Comparison of ENCODE assay signal across 8 mouse cellular contexts in the genomic region with DNA sequence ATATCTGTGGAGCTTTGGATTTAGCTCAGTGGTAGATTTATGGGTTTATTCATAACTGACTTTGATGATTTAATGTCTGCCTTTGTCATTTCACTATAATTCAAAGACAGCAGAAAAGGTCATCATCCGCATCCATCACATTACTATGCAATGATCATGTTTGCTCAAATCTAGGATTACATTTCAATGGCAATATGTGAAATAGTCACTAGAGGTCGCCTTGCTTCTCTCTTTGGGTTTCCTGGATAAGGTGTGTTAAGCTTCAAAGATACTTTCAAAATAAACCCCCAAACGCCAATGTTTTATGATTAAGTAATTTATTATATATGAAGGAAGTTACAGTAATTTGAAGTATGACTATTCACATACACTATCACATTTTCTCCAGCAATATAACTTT. TPM values are rescaled to one million over a fixed set of nuclear protein-coding genes. Genes with fewer than 3 reads are reported as not detected.
A peak's percentile ranks its signal among the peaks of the same experiment; 100 is the strongest.
DNase-seq lines count a peak whose midpoint lies in the region; ATAC-seq and TF ChIP-seq lines count a peak whose summit lies in the region.

No protein-coding gene starts in this region.

- peaks cover 28% of the 10 kb centered on the region for H3K36me3 ChIP-seq in G1E (replicated peaks)
- peaks cover 6% of the 10 kb centered on the region; the same call in 1 of the 2 replicates for H3K36me3 ChIP-seq in forebrain, embryonic 13.5 days (ENCODE audit: poor library complexity, severe bottlenecking)

- H3K9me3 ChIP-seq in G1E (replicated peaks) = no peaks in the 10 kb centered on the region
- no peaks in the 10 kb centered on the region for H3K9me3 ChIP-seq in forebrain, embryonic 13.5 days (replicated peaks)

- H3K27ac ChIP-seq in left cerebral cortex, adult 2 months = no peak overlapping the region
- no peak overlapping the region for H3K27ac ChIP-seq in forebrain, embryonic 13.5 days

- no peaks in the 10 kb centered on the region for H3K27me3 ChIP-seq in G1E (ENCODE audit: insufficient read depth, low read length)
- no peaks in the 10 kb centered on the region for H3K27me3 ChIP-seq in forebrain, embryonic 13.5 days

- WGBS in forebrain, embryonic 13.5 days = 18% methylated on average over 3 of the region's 3 CpGs

- ATAC-seq in G1E (ENCODE audit: extremely low read depth, insufficient number of reproducible peaks, low FRiP score, poor library complexity, severe bottlenecking) = no peak
- ATAC-seq in forebrain, embryonic 13.5 days = no peak

- peak; percentile 51 for DNase-seq in cerebellum, adult 8-10 months
- DNase-seq in cerebellum, adult 11-12 months = no peak
- no peak for DNase-seq in left cerebral cortex, adult 2 months (ENCODE audit: extremely low spot score in 1 of 2, low spot score in 2 of 2)
- no peak for DNase-seq in left cerebral cortex, postnatal 36 days (ENCODE audit: low spot score in 2 of 2)
- DNase-seq in G1E (ENCODE audit: low spot score) = peak; percentile 15
- DNase-seq in fibroblast of lung, adult 2 months (ENCODE audit: low read depth) = peak; percentile 31
- DNase-seq in naive thymus-derived CD4-positive, alpha-beta T cell, adult 2 months (ENCODE audit: low read depth) = peak; percentile 83

- no peak overlapping the region for H3K4me3 ChIP-seq in left cerebral cortex, adult 2 months
- no peak overlapping the region for H3K4me3 ChIP-seq in G1E (ENCODE audit: low read depth, low read length)
- no peak overlapping the region for H3K4me3 ChIP-seq in forebrain, embryonic 13.5 days

- intact Hi-C loops in left cerebral cortex, adult 2 months (cut with DNase I) = loop anchor here (5.0 kb wide), 1 partner anchor 377 kb away; no protein-coding TSS in a partner anchor
- intact Hi-C loops in left cerebral cortex, postnatal 36 days (cut with DNase I) = loop anchor here (5.0 to 10.0 kb wide), 2 partner anchors 52 to 335 kb away; a partner anchor contains a TSS

- no peak overlapping the region for H3K4me2 ChIP-seq in forebrain, embryonic 13.5 days

- peak; percentile 92 for TF ChIP-seq CTCF in left cerebral cortex, adult 2 months (IDR thresholded peaks at IDR 0.05)
- peak; percentile 55; the same call in 1 of the 2 replicates for TF ChIP-seq CTCF in G1E (IDR thresholded peaks at IDR 0.05; ENCODE audit: low read depth, low read length)

- peaks cover 13% of the 10 kb centered on the region for H3K4me1 ChIP-seq in G1E (ENCODE audit: insufficient read depth, low read depth, low read length)
- H3K4me1 ChIP-seq in forebrain, embryonic 13.5 days = peaks cover 14% of the 10 kb centered on the region

- no peak overlapping the region for H3K9ac ChIP-seq in forebrain, embryonic 13.5 days

RNA-seq across cellular contexts. Expression of a gene that starts 3.5 kb away (rescaled TPM):
- total RNA-seq in left cerebral cortex, adult 2 months (2021) = 10 to 100 TPM; 18.7 to 20.9 TPM
- 10 to 100 TPM; 17.8 to 19.2 TPM for total RNA-seq in left cerebral cortex, postnatal 36 days (2021)
- 52.2 and 54.8 TPM in 2 replicates for total RNA-seq in G1E (2014; fragmentation: Nextera tagmentation)
- total RNA-seq in G1E (2017) = 53.4 TPM in 2 replicates
- 15.1 and 26.1 TPM in 2 replicates for polyA plus RNA-seq in G1E (2012)
- polyA plus RNA-seq in forebrain, embryonic 13.5 days (2015; fragmentation: Nextera tagmentation; extraction: Ambion mirVana) = 9.4 and 10.4 TPM in 2 replicates

RNA-seq across cellular contexts. Expression of a gene that starts 3.6 kb away (rescaled TPM):
- 10 to 100 TPM; 94.0 to 98.8 TPM for total RNA-seq in left cerebral cortex, adult 2 months (2021)
- total RNA-seq in left cerebral cortex, postnatal 36 days (2021) = 100 to 1,000 TPM in 1 of 2 experiments, 10 to 100 TPM in 1; 88.2 to 109 TPM
- total RNA-seq in G1E (2014; fragmentation: Nextera tagmentation) = 82.4 and 83.2 TPM in 2 replicates
- 68.4 and 76.6 TPM in 2 replicates for total RNA-seq in G1E (2017)
- 39.3 and 40.8 TPM in 2 replicates for polyA plus RNA-seq in G1E (2012)
- polyA plus RNA-seq in forebrain, embryonic 13.5 days (2015; fragmentation: Nextera tagmentation; extraction: Ambion mirVana) = 35.2 and 35.5 TPM in 2 replicates

Comparison
In these comparisons a context has a peak if more than half of its experiments do, and no peak if none do; other contexts are left out.
1. DNase-seq: peak in cerebellum, adult 8-10 months (single experiment), G1E (single experiment), fibroblast of lung, adult 2 months (single experiment) and naive thymus-derived CD4-positive, alpha-beta T cell, adult 2 months (single experiment); none in cerebellum, adult 11-12 months (single experiment), left cerebral cortex, adult 2 months (0 of 2) and left cerebral cortex, postnatal 36 days (0 of 2).